Mouse (Mus musculus) C2C12 (cell line): ENCODE results near the gene Hps5.

ENCODE experiments used
- CEBPB ChIP-seq: IDR thresholded peaks from one replicate; pipeline ENCODE4 v1.6.1; 2011; ENCODE audit warnings: low read depth, mild to moderate bottlenecking, control low read depth, moderate library complexity
- CTCF ChIP-seq: IDR thresholded peaks from one replicate; pipeline ENCODE4 v1.5.1; 2011; ENCODE audit not compliant: control insufficient read depth, insufficient read depth, insufficient read length
- FOSL1 ChIP-seq: IDR thresholded peaks from one replicate; pipeline ENCODE4 v1.8.0; 2011; ENCODE audit warnings: mild to moderate bottlenecking, low read length; ENCODE audit not compliant: poor library complexity, insufficient read depth, severe bottlenecking
- MAX ChIP-seq: IDR thresholded peaks from one replicate; pipeline ENCODE4 v1.6.1; 2011; ENCODE audit warnings: mild to moderate bottlenecking, control low read depth
- MYOD1 ChIP-seq: IDR thresholded peaks from one replicate; pipeline ENCODE4 v1.6.1; 2011; ENCODE audit warnings: low read depth; ENCODE audit not compliant: control insufficient read depth, insufficient read length
- MYOG ChIP-seq: IDR thresholded peaks from one replicate; pipeline ENCODE4 v1.6.1; 2011; ENCODE audit not compliant: control insufficient read depth, insufficient read length; ENCODE audit errors: extremely low read depth
- USF1 ChIP-seq: IDR thresholded peaks from one replicate; pipeline ENCODE4 v1.6.1; 2011; ENCODE audit warnings: low read depth, mild to moderate bottlenecking, control low read depth, moderate library complexity

GRCm38 (mm10) chr7:46829911-46830310, 34.0 kb upstream of the Hps5 start:
- no peak for TF ChIP-seq MAX
- TF ChIP-seq CEBPB = no peak
- no peak for TF ChIP-seq MYOG
- TF ChIP-seq CTCF = no peak
- no peak for TF ChIP-seq MYOD1
- TF ChIP-seq USF1 = no peak
- no peak for TF ChIP-seq FOSL1
